ENCODE assay signal across 12 mouse cellular contexts in the genomic region with DNA sequence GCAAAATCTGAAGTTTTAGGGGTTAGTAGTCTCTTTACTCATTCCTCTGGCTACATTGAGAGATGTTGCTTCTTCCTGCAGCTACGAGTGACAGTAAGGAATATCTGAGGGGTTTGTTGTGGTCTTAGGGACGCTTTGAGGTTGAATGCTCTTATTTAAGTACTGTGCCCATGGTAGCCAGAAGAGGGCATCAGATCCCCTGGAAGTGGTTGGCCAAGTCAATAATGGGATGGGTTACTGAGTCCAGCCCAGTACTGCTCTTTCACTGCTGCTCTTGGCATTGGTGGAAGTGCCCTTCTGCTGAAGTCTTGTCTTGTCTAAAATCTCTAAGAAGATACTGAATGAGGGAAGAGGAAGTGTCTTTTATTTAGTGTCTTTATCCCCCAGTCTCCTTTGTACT. TPM values are rescaled to one million over a fixed set of nuclear protein-coding genes. Genes with fewer than 3 reads are reported as not detected.
A peak's percentile ranks its signal among the peaks of the same experiment; 100 is the strongest.
DNase-seq lines count a peak whose midpoint lies in the region; ATAC-seq and TF ChIP-seq lines count a peak whose summit lies in the region.
"Had no signal": no experiment of that assay in that cellular context is flagged by ENCODE, and none has a peak within 500 bp of the region (broad histone marks: within the 10 kb centered on the region; RNA-seq: fewer than 3 reads in every experiment).

No protein-coding gene starts in this region.

- no peak overlapping the region for H3K4me2 ChIP-seq in hindbrain, postnatal 0 days (ENCODE audit: low read depth, low read length)
- no peak overlapping the region for H3K4me2 ChIP-seq in midbrain, embryonic 16.5 days (ENCODE audit: low read length)
- H3K4me2 ChIP-seq: embryonic facial prominence, embryonic 12.5 days; lung, embryonic 15.5 days had no signal

- peak; percentile 23; the same call in 1 of the 2 replicates for TF ChIP-seq CTCF in hindbrain, postnatal 0 days (IDR thresholded peaks at IDR 0.05; ENCODE audit: low read depth)
- TF ChIP-seq CTCF in thymus, adult 2 months (IDR thresholded peaks at IDR 0.05; ENCODE audit: borderline replicate concordance, control insufficient read depth, extremely low read depth, insufficient read depth, low read length, poor library complexity): no peak
- 0 out of 2 replicates have a peak, but pooled peaks have one; percentile 17 for TF ChIP-seq CTCF in bone marrow, adult 2 months (IDR thresholded peaks at IDR 0.05; ENCODE audit: control insufficient read depth, insufficient read depth, low read length)

- H3K9ac ChIP-seq in hindbrain, postnatal 0 days (replicated peaks; ENCODE audit: low read length): no peak overlapping the region
- H3K9ac ChIP-seq in midbrain, embryonic 16.5 days (ENCODE audit: low read depth, low read length): no peak overlapping the region
- H3K9ac ChIP-seq: embryonic facial prominence, embryonic 12.5 days; lung, embryonic 15.5 days had no signal

- no peak overlapping the region for H3K4me3 ChIP-seq in hindbrain, postnatal 0 days (ENCODE audit: low read length)
- no peak overlapping the region for H3K4me3 ChIP-seq in hindbrain, embryonic 10.5 days
- H3K4me3 ChIP-seq in thymus, adult 2 months (ENCODE audit: control insufficient read depth, insufficient read depth, low read length): no peak overlapping the region
- H3K4me3 ChIP-seq in bone marrow, adult 2 months (replicated peaks; ENCODE audit: control insufficient read depth, low read depth, low read length): no peak overlapping the region
- no peak overlapping the region for H3K4me3 ChIP-seq in midbrain, embryonic 16.5 days (ENCODE audit: low read depth, low read length)
- H3K4me3 ChIP-seq: embryonic facial prominence, embryonic 12.5 days; heart, embryonic 10.5 days; lung, embryonic 15.5 days had no signal

- no peak for DNase-seq in hindbrain, postnatal 0 days (ENCODE audit: low spot score)
- no peak for DNase-seq in hindbrain, embryonic 10.5 days (ENCODE audit: low spot score)
- DNase-seq in thymus, adult 2 months: peak; percentile 16
- DNase-seq in thymus, adult 18-20 months: no peak
- peak; percentile 49 for DNase-seq in splenic B cell, adult 2 months (ENCODE audit: low read depth, low spot score)

- H3K27ac ChIP-seq in hindbrain, postnatal 0 days: no peak overlapping the region
- no peak overlapping the region for H3K27ac ChIP-seq in hindbrain, embryonic 10.5 days
- H3K27ac ChIP-seq in thymus, adult 2 months (ENCODE audit: control insufficient read depth, insufficient read depth, low read length): no peak overlapping the region
- H3K27ac ChIP-seq in bone marrow, adult 2 months (ENCODE audit: control insufficient read depth, insufficient read depth, low read depth, low read length, poor library complexity): no peak overlapping the region
- no peak overlapping the region for H3K27ac ChIP-seq in midbrain, embryonic 16.5 days (ENCODE audit: low read length)
- H3K27ac ChIP-seq: embryonic facial prominence, embryonic 12.5 days; heart, embryonic 10.5 days; lung, embryonic 15.5 days had no signal

- no peaks in the 10 kb centered on the region for H3K4me1 ChIP-seq in hindbrain, postnatal 0 days (ENCODE audit: insufficient read depth, low read length)
- H3K4me1 ChIP-seq in hindbrain, embryonic 10.5 days (replicated peaks): no peaks in the 10 kb centered on the region
- H3K4me1 ChIP-seq in thymus, adult 2 months (replicated peaks; ENCODE audit: control insufficient read depth, insufficient read depth, low read length): peaks cover 5% of the 10 kb centered on the region
- H3K4me1 ChIP-seq in bone marrow, adult 2 months (ENCODE audit: control insufficient read depth, insufficient read depth, low read length): no peaks in the 10 kb centered on the region; the same call in 1 of the 2 replicates
- no peaks in the 10 kb centered on the region for H3K4me1 ChIP-seq in midbrain, embryonic 16.5 days (ENCODE audit: control insufficient read depth, insufficient read depth, low read length)
- H3K4me1 ChIP-seq: embryonic facial prominence, embryonic 12.5 days; heart, embryonic 10.5 days; lung, embryonic 15.5 days had no signal

- no peak for TF ChIP-seq POLR2A in thymus, adult 2 months (IDR thresholded peaks at IDR 0.05; ENCODE audit: control insufficient read depth, extremely low read depth, insufficient read depth, low read length, poor library complexity)
- no peak for TF ChIP-seq POLR2A in bone marrow, adult 2 months (IDR thresholded peaks at IDR 0.05; ENCODE audit: borderline replicate concordance, control insufficient read depth, low read depth, low read length)

- 74% methylated on average over 2 of the region's 2 CpGs for WGBS in hindbrain, postnatal 0 days
- WGBS in hindbrain, embryonic 10.5 days: 84% methylated on average over 2 of the region's 2 CpGs
- WGBS in thymus, adult 2 months: 16% methylated on average over 2 of the region's 2 CpGs
- WGBS in bone marrow, adult 2 months: 72% methylated on average over 2 of the region's 2 CpGs
- WGBS in midbrain, embryonic 16.5 days: 74% methylated on average over 2 of the region's 2 CpGs

- H3K9me3 ChIP-seq in hindbrain, postnatal 0 days (ENCODE audit: low read length): no peaks in the 10 kb centered on the region
- 0 out of 2 replicates have a peak, but pooled peaks cover 4% of the 10 kb centered on the region for H3K9me3 ChIP-seq in hindbrain, embryonic 10.5 days
- no peaks in the 10 kb centered on the region for H3K9me3 ChIP-seq in midbrain, embryonic 16.5 days (replicated peaks; ENCODE audit: control insufficient read depth, low read length, poor library complexity, severe bottlenecking)
- H3K9me3 ChIP-seq: embryonic facial prominence, embryonic 12.5 days; heart, embryonic 10.5 days; lung, embryonic 15.5 days had no signal

- H3K36me3 ChIP-seq in hindbrain, postnatal 0 days (ENCODE audit: insufficient read depth, low read length): peaks cover 18% of the 10 kb centered on the region; the same call in 1 of the 2 replicates
- H3K36me3 ChIP-seq in hindbrain, embryonic 10.5 days: peaks cover 99% of the 10 kb centered on the region
- H3K36me3 ChIP-seq in thymus, adult 2 months (ENCODE audit: control insufficient read depth, insufficient read depth, low read length): peaks cover 34% of the 10 kb centered on the region
- peaks cover 9% of the 10 kb centered on the region; the same call in 1 of the 2 replicates for H3K36me3 ChIP-seq in splenic B cell, adult 2 months (ENCODE audit: control insufficient read depth, insufficient read depth, low read length, poor library complexity, severe bottlenecking)
- peaks cover 16% of the 10 kb centered on the region for H3K36me3 ChIP-seq in midbrain, embryonic 16.5 days (ENCODE audit: control insufficient read depth, insufficient read depth, low read length)

- no peaks in the 10 kb centered on the region for H3K27me3 ChIP-seq in hindbrain, postnatal 0 days (ENCODE audit: insufficient read depth, low read length)
- no peaks in the 10 kb centered on the region for H3K27me3 ChIP-seq in hindbrain, embryonic 10.5 days (ENCODE audit: insufficient read depth, poor library complexity, severe bottlenecking)
- no peaks in the 10 kb centered on the region for H3K27me3 ChIP-seq in thymus, adult 2 months (ENCODE audit: control insufficient read depth, insufficient read depth, low read length)
- H3K27me3 ChIP-seq in splenic B cell, adult 2 months (ENCODE audit: control insufficient read depth, insufficient read depth, low read length, poor library complexity, severe bottlenecking): no peaks in the 10 kb centered on the region
- H3K27me3 ChIP-seq in midbrain, embryonic 16.5 days (ENCODE audit: control insufficient read depth, insufficient read depth, low read depth, low read length): no peaks in the 10 kb centered on the region
- H3K27me3 ChIP-seq: embryonic facial prominence, embryonic 12.5 days; lung, embryonic 15.5 days had no signal

- ATAC-seq in hindbrain, postnatal 0 days: no peak
- no peak for ATAC-seq in midbrain, embryonic 16.5 days
- ATAC-seq: forebrain, embryonic 16.5 days; hindbrain, embryonic 16.5 days had no signal

RNA-seq across cellular contexts. Expression of gene Nsd2, which starts 33.5 kb away (rescaled TPM):
- total RNA-seq in hindbrain, postnatal 0 days (2014; rRNA removed): 76.2 and 81.1 TPM in 2 replicates
- 64.0 and 69.4 TPM in 2 replicates for polyA plus RNA-seq in hindbrain, postnatal 0 days (2015; fragmentation: Nextera tagmentation; extraction: Ambion mirVana)
- 75.6 and 93.5 TPM in 2 replicates for polyA plus RNA-seq in hindbrain, embryonic 10.5 days (2016; fragmentation: Nextera tagmentation; extraction: Ambion mirVana)
- 53.3 and 64.8 TPM in 2 replicates for polyA plus RNA-seq in thymus, adult 2 months (2012; rRNA removed)
- polyA plus RNA-seq in bone marrow, adult 2 months (2011; ENCODE audit: insufficient read depth, insufficient read length, low replicate concordance, missing spikeins): 28.9 and 43.4 TPM in 2 replicates
- 75.9 and 84.5 TPM in 2 replicates for polyA plus RNA-seq in midbrain, embryonic 16.5 days (2015; fragmentation: Nextera tagmentation; extraction: Ambion mirVana)

Comparison
In these comparisons a context has a peak if more than half of its experiments do, and no peak if none do; other contexts are left out.
1. DNase-seq: peak in thymus, adult 2 months (single experiment) and splenic B cell, adult 2 months (single experiment); none in hindbrain, postnatal 0 days (single experiment), hindbrain, embryonic 10.5 days (single experiment) and thymus, adult 18-20 months (0 of 2).